Mouse (Mus musculus) gastrocnemius, postnatal 14 days (tissue): ENCODE results near the gene Dhx38. TPM values are rescaled to one million over a fixed set of nuclear protein-coding genes. Genes with fewer than 3 reads are reported as not detected.
A peak's percentile ranks its signal among the peaks of the same experiment; 100 is the strongest.

Experiments
- DNase-seq: peaks from one replicate; pipeline ENCODE4 v3.0.0; 2021; ENCODE audit warnings: mixed read lengths
- intact Hi-C: fragments of 180-260 bp; cut with DNase I; formaldehyde crosslinking; loops from one replicate; pipeline ENCODE4 v1.15.1; 2025; ENCODE audit warnings: low total_unique reads
- total RNA-seq, 2 experiments: library from RNA; stranded (reverse); gene quantifications; 2 replicates each; pipeline ENCODE4 v1.2.3; 2021

Dhx38 gene
- total RNA-seq, 2 experiments from 2014 or later, result 10.1 to 10.3 TPM

DNA sequence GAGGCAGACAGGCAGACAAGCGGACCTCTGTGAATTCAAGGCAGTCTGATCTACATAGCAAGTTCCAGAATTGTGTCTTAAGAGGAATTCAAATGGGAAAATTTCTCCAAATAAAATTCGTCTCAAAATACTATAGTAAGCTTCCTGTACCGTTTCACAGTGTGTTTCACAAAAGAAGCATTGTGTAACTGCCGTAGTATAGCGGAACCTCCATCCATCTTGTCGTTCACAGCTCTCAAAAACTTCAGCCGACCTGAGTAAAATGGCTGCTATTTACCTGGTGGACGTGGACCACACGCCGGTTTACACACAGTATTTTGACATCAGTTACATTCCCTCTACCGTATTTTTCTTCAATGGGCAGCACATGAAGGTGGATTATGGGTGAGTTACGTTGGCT is 5.5 kb upstream of the Dhx38 start:
- intact Hi-C loops, result no loop called here

DNA sequence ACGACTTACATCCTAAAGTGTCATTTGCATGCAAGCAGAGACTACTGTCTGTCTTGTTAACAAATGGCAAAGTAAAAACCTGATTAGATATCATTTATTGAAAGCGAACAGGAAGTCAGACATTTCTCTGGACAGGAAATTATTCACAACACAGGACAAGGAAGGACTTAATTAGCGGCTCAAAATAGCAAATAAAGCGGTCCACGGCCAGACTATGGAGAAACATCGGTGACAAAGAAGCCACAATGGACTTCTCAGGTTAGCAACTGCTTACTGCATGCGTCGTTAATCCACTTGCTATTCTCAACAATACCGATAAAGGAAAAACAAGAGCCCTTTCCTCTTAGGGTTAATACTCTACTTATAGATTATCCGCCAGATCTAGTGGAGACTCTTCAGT is 895 bp downstream of the Dhx38 start:
- no peak for DNase-seq
- intact Hi-C loops, result no loop called here

More for the DNA sequence above, 5.5 kb upstream of the Dhx38 start:
- no peak for DNase-seq

- DNase-seq, result no peak
Observed at GRCm38 (mm10) chr8:109563881-109564280, 1.8 kb downstream of the Dhx38 start.

DNA sequence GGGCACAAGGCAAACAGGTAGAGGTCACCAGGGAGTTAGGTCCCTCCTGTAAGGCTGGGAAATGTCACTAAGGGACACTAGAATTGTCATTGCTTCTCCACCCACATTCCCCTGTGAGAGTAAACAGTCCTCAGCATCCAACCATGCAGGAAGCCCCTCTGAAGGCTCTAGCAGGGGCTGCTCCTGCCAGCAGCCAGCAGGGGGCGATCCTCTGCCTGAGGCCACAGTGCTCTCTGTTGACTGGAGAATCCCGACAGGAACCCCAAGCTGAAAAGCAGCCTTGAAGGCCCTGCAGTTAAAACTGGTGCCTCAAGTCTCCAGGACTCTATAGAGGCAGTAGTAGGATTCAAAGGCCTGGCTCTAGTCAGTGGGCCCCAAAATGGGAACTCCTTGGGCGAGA is 14.0 kb downstream of the Dhx38 start:
- intact Hi-C loops, result no loop called here
- DNase-seq, result no peak

More at GRCm38 (mm10) chr8:109563881-109564280, 1.8 kb downstream of the Dhx38 start:
- intact Hi-C loops, result no loop called here

GRCm38 (mm10) chr8:109544049-109544448 is 21.6 kb downstream of the Dhx38 start:
- DNase-seq, result no peak
- intact Hi-C loops, result no loop called here

- intact Hi-C loops, result no loop called here
- DNase-seq, result no peak
Observed at GRCm38 (mm10) chr8:109542748-109543519, 22.7 kb downstream of the Dhx38 start.

DNA sequence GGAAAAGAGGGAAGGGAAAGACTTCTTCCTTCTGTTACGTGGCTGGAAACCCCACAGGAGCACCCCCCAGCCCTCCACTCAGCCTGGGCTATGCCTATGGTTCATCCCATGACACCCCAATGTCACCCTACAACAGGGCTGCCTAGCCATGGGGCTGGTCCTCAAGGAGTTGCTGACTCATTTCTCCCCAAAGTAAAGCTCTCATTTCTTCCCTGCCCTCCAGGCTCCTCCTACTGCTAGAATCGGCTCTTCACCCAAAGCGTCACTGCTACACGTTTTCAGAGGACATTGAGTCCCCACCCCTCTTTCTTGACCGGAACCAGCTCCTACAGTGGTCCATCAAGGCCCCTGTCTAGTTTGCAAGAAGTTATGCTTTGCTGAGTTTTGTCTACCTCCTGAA is 23.5 kb downstream of the Dhx38 start:
- DNase-seq, result no peak

GRCm38 (mm10) chr8:109536703-109537102 is 29.0 kb downstream of the Dhx38 start:
- DNase-seq, result peak; percentile 74

More for the DNA sequence above, 23.5 kb downstream of the Dhx38 start:
- intact Hi-C loops, result no loop called here

GRCm38 (mm10) chr8:109535140-109535990 is 30.3 kb downstream of the Dhx38 start:
- intact Hi-C loops, result no loop called here
- no peak for DNase-seq

More at GRCm38 (mm10) chr8:109536703-109537102, 29.0 kb downstream of the Dhx38 start:
- intact Hi-C loops, result no loop called here

DNA sequence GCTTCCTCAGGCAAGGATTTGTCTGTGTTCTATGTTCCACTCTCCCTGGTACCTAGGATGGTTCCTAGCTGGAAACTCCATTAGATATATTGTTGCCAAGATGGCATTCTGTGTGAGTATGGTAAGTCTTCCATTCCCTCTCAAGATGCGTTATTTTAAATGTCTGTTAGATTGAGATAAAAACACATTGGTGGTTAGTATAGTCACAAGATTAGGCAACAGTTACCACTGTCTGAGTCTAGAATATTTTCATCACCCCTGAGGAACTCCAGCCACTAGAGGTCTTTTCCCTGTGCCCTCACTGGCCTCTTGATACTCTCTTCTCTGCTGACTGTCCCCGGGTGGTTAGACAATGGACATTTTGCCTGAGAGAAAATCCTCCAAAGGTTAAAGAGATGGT is 41.7 kb downstream of the Dhx38 start:
- no peak for DNase-seq

DNA sequence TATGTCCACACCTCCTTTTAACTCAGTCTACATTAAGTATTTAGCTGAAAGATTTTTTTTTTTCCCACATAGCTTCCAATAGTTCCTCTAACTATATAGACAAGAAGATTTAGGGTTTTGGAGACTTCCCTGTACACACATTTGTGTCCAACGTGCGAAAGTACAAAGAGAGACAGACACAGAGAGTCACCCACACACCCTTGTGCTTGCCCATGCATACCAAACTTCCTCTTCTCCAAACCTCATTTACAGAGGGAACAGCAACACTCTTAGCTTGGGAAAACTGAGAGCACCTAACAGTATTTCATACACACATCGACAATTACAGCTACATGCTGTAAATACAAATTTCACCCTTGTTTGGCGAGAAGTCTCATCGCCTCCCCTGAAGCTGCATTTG is 60.1 kb downstream of the Dhx38 start:
- intact Hi-C loops, result no loop called here
- DNase-seq, result no peak

More for the DNA sequence above, 41.7 kb downstream of the Dhx38 start:
- intact Hi-C loops, result no loop called here

DNA sequence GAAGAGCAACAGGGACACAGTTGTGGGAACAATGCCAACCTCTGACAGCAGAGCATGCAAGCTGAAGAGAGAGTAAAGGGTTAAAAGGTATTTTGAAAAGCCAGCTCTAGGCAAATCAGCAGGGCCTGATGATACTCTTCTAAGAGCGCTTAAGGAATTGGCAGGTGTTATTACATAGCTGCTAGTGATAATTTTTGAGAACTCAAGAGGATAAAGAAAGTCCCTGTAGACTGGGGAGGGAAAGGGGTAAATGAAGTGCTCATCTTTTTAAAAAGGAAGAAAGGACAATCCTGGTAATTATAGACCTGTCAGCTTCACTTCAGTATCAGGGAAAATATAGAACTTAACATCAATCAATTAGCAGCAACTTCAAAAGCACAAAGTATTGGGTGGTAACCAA is 62.1 kb downstream of the Dhx38 start:
- DNase-seq, result no peak
- intact Hi-C loops, result no loop called here

DNA sequence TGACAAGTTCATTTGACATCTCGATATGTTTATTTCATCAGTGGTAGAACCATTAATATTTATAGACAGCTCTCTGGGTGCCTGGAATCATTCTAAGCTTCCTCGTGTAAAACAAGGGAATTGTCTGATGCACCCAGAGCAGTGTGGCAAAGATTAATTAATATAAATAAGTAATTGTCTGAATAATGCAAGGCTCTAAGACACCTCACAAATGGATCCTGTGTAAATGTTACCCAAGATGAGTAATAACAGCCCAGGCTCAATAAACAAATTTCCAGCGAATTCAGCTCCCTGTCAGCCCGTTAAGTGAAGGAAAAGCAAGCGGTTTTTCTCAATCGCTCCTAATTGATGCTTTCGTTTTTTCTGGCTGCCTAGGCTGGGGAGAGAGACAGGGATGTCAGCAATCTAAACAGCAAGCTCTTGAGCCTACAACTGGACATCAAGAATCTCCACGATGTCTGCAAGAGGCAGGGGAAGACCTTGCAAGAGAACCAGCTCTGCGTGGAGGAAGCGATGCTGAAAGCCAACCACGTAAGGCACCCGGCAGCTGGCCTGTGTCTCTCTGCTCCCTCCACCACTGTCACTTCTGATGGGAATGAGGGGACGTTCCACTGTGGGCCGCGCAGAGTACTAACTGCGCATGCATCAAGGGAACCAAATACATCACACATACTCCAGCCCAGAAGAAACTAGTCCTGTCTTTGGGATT is 66.5 kb downstream of the Dhx38 start:
- DNase-seq, result no peak
- intact Hi-C loops, result no loop called here

Other genes starting within 250 kb of the Dhx38 start
- under 1 TPM in 1 of 2 experiments, not detected in 1; 0.06 TPM for gene Pmfbp1, start 71.8 kb downstream of the Dhx38 start, total RNA-seq
- gene Txnl4b, start within 50 bp of the Dhx38 start, total RNA-seq, result 1 to 10 TPM; 6.2 to 6.4 TPM
- gene Hp, start 13.3 kb upstream of the Dhx38 start, total RNA-seq, result 1 to 10 TPM; 2.1 to 4.7 TPM
- 10 to 100 TPM; 10.8 to 11.2 TPM for gene Dhodh, start 42.8 kb upstream of the Dhx38 start, total RNA-seq
- gene Pkd1l3, start 48.7 kb upstream of the Dhx38 start, total RNA-seq, result under 1 TPM in 1 of 2 experiments, not detected in 1; 0.31 TPM
- gene Ist1, start 127.4 kb upstream of the Dhx38 start, total RNA-seq, result 10 to 100 TPM; 27.0 to 31.3 TPM
- gene Zfp821, start 139.7 kb upstream of the Dhx38 start, total RNA-seq, result 1 to 10 TPM; 7.0 to 7.5 TPM
- gene Atxn1l, start 171.9 kb upstream of the Dhx38 start, total RNA-seq, result 10 to 100 TPM; 17.2 to 20.8 TPM
- gene Ap1g1, start 212.7 kb upstream of the Dhx38 start, total RNA-seq, result 10 to 100 TPM; 32.0 to 32.6 TPM